Mouse (Mus musculus) heart, embryonic 13.5 days (tissue): ENCODE data around the gene Dnajc5g. TPM values are rescaled to one million over a fixed set of nuclear protein-coding genes. Genes with fewer than 3 reads are reported as not detected.

Experiments
- ATAC-seq: fragments of 200-750 bp; cut with Nextera tagmentation; 2 replicates; pipeline ENCODE4 v1.8.0; 2017; ENCODE audit warnings: moderate TSS enrichment; ENCODE audit not compliant: insufficient number of reproducible peaks, low FRiP score, low TSS enrichment; ENCODE audit errors: extremely low read depth
- H3K27ac ChIP-seq: fragments of 300-500 bp; sonication (generic); replicated peaks from 2 replicates; pipeline ENCODE4 v1.5.1; 2015; ENCODE audit warnings: moderate library complexity, mild to moderate bottlenecking, inconsistent platforms
- H3K27me3 ChIP-seq: fragments of 300-500 bp; sonication (generic); replicated peaks from 2 replicates; pipeline ENCODE4 v1.6.1; 2015; ENCODE audit warnings: mild to moderate bottlenecking, inconsistent platforms
- H3K36me3 ChIP-seq: fragments of 300-500 bp; sonication (generic); 2 replicates; pipeline ENCODE4 v1.6.1; 2015; ENCODE audit warnings: mild to moderate bottlenecking, inconsistent platforms
- H3K4me1 ChIP-seq: fragments of 300-500 bp; sonication (generic); 2 replicates; pipeline ENCODE4 v1.6.1; 2015; ENCODE audit warnings: inconsistent platforms
- H3K4me2 ChIP-seq: fragments of 300-500 bp; sonication (generic); 2 replicates; pipeline ENCODE4 v1.6.1; 2015; ENCODE audit warnings: inconsistent platforms, mild to moderate bottlenecking, moderate library complexity
- H3K4me3 ChIP-seq: fragments of 300-500 bp; sonication (generic); 2 replicates; pipeline ENCODE4 v1.5.1; 2015; ENCODE audit warnings: moderate library complexity, mild to moderate bottlenecking, inconsistent platforms
- H3K9ac ChIP-seq: fragments of 300-500 bp; sonication (generic); 2 replicates; pipeline ENCODE4 v1.6.1; 2015; ENCODE audit warnings: inconsistent platforms, mild to moderate bottlenecking, moderate library complexity
- H3K9me3 ChIP-seq: fragments of 300-500 bp; sonication (generic); 2 replicates; pipeline ENCODE4 v1.6.1; 2016; ENCODE audit warnings: inconsistent platforms
- WGBS: fragments of 180-500 bp; shearing (Covaris S2); methylation state at CpG from one replicate; pipeline ENCODE4 v1.1.7; 2015; ENCODE audit warnings: mixed read lengths; 5-methylcytosine and 5-hydroxymethylcytosine counted together
- polyA plus RNA-seq: library from polyadenylated mRNA; unstranded; fragments of >200 nt; fragmentation: Nextera tagmentation; extraction: Ambion mirVana; gene quantifications from 2 replicates; pipeline ENCODE4 v1.2.1, GENCODE M21; 2015

Gene Dnajc5g
- polyA plus RNA-seq, 1 experiment from 2014 or later, result not detected

DNA sequence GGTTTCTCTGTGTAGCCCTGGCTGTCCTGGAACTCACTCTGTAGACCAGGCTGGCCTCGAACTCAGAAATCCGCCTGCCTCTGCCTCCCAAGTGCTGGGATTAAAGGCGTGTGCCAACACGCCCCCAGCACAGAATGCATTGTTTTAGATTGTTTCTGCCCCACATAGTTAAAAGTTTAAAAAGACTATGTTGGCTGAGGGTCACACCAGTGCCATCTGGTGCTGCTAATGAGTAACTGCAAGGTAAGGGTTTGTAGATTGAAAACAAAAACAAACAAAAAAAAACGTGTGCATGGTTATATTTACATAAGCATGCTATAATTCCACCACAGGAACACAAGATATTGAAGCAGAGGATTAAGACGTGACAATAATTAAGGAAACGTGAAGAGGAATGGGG, 4.7 kb downstream of the Dnajc5g start:
- no peak for ATAC-seq
- no peak overlapping the region for H3K4me2 ChIP-seq
- H3K36me3 ChIP-seq, result no peaks in the 10 kb centered on the region
- no peaks in the 10 kb centered on the region for H3K4me1 ChIP-seq
- H3K9ac ChIP-seq, result no peak overlapping the region
- H3K4me3 ChIP-seq, result no peak overlapping the region
- no peaks in the 10 kb centered on the region for H3K9me3 ChIP-seq
- 23% methylated on average over 7 of the region's 7 CpGs for WGBS
- no peaks in the 10 kb centered on the region; the same call in 1 of the 2 replicates for H3K27me3 ChIP-seq
- H3K27ac ChIP-seq, result no peak overlapping the region

DNA sequence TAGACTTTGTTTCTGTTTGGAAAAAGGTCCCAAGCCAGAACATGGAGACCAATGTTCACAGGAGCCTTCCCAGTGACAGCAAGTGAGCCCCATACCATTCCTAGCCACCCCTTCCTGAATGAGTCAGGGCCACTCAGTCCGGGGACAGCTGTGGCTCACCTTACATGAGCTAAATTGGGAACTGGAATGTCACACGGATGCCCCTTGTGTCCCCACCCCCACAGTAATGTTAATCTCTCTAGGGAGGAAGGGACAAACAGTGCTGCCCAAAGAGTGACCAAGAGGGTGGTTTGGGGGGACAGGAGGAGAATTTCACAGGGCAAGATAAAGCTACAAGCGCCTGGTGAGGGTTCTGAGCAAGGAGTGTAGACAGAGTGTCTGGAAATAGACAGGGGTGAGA, 10.3 kb downstream of the Dnajc5g start, which contains the start of gene Trim54:
Gene Trim54 (plus strand): TSS at position 359 of the 400 bp plus-strand sequence.
- H3K9ac ChIP-seq, result peak within 1 kb of the TSS; percentile 73
- ATAC-seq, result no peak; the same call in 1 of the 2 replicates

DNA sequence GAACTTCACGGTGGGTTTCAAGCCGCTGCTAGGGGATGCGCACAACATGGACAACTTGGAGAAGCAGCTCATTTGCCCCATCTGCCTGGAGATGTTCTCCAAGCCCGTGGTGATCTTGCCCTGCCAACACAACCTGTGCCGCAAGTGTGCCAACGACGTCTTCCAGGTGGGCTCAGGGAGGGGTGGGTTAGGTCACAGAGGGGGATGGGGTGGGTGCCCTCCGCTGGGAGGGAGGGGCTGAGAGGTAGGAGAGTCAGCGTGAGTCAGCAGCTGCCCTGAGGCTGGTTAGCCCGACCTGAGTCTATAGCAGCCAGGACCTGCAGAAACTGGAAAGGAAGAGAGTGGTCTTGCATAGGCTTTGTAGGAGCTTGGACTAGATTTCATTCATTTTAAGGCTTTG, 10.8 kb downstream of the Dnajc5g start:
- Histone ChIP-seq H3K27ac (peak overlapping the region; percentile 75), H3K27me3 (peaks cover 4% of the 10 kb centered on the region; the same call in 1 of the 2 replicates), H3K4me2 (peak overlapping the region; percentile 63), H3K36me3 (no peaks in the 10 kb centered on the region), H3K9me3 (no peaks in the 10 kb centered on the region), H3K4me1 (peaks cover 6% of the 10 kb centered on the region; the same call in 1 of the 2 replicates), H3K4me3 (peak overlapping the region; percentile 42), H3K9ac (peak overlapping the region; percentile 73)
- WGBS, result 18% methylated on average over 10 of the region's 10 CpGs
- ATAC-seq, result no peak

More for the DNA sequence above, 10.3 kb downstream of the Dnajc5g start, which contains the start of gene Trim54:
- H3K27me3 ChIP-seq, result peaks cover 4% of the 10 kb centered on the region; the same call in 1 of the 2 replicates
- H3K9me3 ChIP-seq, result no peaks in the 10 kb centered on the region
- WGBS, result 14% methylated on average over 3 of the region's 3 CpGs
- H3K4me1 ChIP-seq, result peaks cover 6% of the 10 kb centered on the region; the same call in 1 of the 2 replicates
- peak within 1 kb of the TSS; percentile 42 for H3K4me3 ChIP-seq
- peak within 1 kb of the TSS; percentile 63 for H3K4me2 ChIP-seq
- H3K36me3 ChIP-seq, result no peaks in the 10 kb centered on the region
- peak within 1 kb of the TSS; percentile 75 for H3K27ac ChIP-seq

DNA sequence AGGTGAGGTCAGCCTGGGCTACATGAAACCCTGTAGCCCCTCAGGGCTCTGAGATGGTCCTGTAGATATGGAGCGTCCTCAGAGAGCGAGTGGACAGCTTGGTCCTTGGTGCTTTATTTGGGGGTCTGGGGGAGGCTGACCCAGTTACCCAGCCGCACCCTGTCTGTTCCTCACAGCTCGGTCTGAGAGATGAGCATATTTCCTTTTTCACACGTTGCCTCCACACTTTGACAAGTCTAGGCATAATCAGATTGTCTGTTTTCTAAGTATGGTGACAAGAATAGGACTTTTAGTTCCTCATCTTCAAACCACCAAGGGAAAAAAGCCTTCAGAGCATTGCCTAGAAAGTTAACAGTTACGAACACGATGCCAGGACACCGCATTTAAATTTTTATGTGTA, 15.0 kb downstream of the Dnajc5g start:
- 73% methylated on average over 8 of the region's 8 CpGs for WGBS
- H3K4me3 ChIP-seq, result no peak overlapping the region
- no peaks in the 10 kb centered on the region for H3K9me3 ChIP-seq
- no peak for ATAC-seq
- H3K27ac ChIP-seq, result no peak overlapping the region
- H3K4me2 ChIP-seq, result no peak overlapping the region
- H3K9ac ChIP-seq, result no peak overlapping the region
- peaks cover 4% of the 10 kb centered on the region; the same call in 1 of the 2 replicates for H3K27me3 ChIP-seq
- no peaks in the 10 kb centered on the region for H3K36me3 ChIP-seq
- peaks cover 6% of the 10 kb centered on the region; the same call in 1 of the 2 replicates for H3K4me1 ChIP-seq

DNA sequence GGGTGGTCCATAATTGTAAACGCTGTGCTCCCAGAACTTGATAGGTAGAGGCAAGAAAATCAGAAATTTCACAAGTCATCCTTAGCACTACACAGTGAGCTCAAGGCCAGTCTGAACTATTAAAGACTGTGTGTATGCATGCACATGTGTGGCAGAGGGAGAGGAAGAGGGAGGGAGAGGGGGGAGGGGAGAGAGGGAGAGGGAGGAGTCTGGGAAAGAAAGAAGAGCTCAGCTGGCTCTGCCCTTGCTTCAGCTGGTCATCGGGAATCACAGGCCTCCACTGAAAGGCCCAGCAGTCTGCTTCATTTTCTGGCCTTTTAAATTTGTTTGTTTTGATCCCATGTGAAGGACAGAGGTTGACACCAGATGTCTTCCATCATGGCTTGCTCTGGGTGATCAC, 17.4 kb downstream of the Dnajc5g start:
- Histone ChIP-seq H3K27me3 (0 out of 2 replicates have a peak, but pooled peaks cover 2% of the 10 kb centered on the region), H3K9me3 (no peaks in the 10 kb centered on the region), H3K4me2 (no peak overlapping the region), H3K36me3 (no peaks in the 10 kb centered on the region), H3K27ac (no peak overlapping the region), H3K4me3 (no peak overlapping the region), H3K9ac (no peak overlapping the region), H3K4me1 (no peaks in the 10 kb centered on the region)
- ATAC-seq, result no peak
- 46% methylated on average over 2 of the region's 2 CpGs for WGBS

DNA sequence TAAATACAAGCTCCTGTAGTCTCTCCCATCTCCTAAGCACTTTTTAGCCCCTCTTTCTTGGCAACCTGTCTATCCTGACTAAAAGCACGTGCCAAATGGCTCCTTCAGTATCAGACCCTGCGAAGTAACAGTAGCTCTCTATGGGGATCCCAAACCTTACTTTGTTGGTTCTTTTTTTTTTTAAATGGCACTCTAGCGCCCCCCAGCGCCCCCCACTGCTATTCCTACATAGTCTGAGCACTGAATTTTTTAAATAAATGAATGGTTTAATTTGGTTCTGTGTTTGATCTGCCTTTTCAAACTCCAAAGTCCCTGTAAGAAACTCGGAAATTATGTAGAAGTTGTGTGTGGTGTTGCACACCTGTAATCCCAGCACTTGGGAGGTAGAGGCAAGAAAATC, 20.0 kb downstream of the Dnajc5g start:
- no peak overlapping the region for H3K9ac ChIP-seq
- WGBS, result 32% methylated on average over 5 of the region's 5 CpGs
- H3K4me2 ChIP-seq, result no peak overlapping the region
- H3K27ac ChIP-seq, result no peak overlapping the region
- peaks cover 4% of the 10 kb centered on the region for H3K27me3 ChIP-seq
- ATAC-seq, result no peak
- no peak overlapping the region for H3K4me3 ChIP-seq
- no peaks in the 10 kb centered on the region for H3K9me3 ChIP-seq
- H3K4me1 ChIP-seq, result no peaks in the 10 kb centered on the region
- 0 out of 2 replicates have a peak, but pooled peaks cover 1% of the 10 kb centered on the region for H3K36me3 ChIP-seq

DNA sequence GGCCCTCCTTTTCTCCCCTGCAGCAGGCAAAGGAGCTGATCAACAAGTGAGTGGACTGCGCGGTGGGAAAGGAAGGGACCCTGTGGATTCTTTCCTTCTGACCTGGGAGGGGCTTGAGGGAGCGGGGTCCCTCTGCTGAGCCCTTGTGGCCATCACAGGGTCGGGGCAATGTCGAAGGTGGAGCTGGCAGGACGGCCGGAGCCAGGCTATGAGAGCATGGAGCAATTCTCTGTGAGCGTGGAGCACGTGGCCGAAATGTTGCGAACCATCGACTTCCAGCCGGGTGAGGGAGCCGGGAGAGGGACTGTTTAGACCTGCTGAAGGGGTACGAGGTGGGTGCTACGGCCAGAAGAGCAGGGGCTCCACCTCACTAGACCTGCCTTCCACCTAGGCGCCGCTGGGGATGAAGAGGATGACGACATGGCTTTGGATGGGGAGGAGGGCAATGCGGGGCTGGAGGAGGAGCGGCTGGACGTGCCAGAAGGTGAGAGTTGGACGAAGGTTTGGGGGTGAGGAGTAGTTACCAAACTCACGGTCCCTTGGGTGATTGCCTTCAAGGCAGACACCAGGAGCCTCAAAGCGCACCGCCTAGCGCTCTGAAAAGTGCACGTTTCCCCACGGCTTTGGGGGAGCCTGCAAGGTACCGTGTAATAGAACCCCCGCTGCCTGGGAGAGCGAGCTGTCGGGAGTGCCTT, 30.8 kb downstream of the Dnajc5g start:
- Histone ChIP-seq H3K9me3 (no peaks in the 10 kb centered on the region), H3K27me3 (peaks cover 82% of the 10 kb centered on the region), H3K9ac (no peak overlapping the region), H3K36me3 (peaks cover 10% of the 10 kb centered on the region), H3K4me3 (peak overlapping the region; percentile 45), H3K27ac (no peak overlapping the region), H3K4me2 (peak overlapping the region; percentile 69), H3K4me1 (peaks cover 28% of the 10 kb centered on the region)
- no peak for ATAC-seq
- 3% methylated on average over 33 of the region's 33 CpGs for WGBS

DNA sequence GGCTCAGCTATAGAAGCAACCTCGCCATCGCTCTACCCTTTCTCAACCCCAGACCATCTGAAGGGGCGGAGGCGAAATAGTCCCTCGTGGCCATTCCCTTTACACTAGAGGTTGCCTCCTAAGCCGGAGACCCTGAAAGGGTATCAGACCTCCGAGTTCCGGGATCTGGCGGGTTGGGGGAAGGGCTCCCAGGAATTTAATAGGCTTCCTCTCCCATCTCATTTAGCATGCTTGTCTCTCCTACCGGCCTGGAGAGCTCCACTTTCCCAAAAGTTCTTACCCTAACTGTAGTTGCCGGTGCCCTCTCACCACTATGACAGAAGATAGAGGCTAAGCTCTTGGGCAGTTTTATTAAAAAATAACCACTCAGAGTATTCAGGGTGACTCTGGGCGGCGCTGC, 31.6 kb downstream of the Dnajc5g start:
- H3K27ac ChIP-seq, result no peak overlapping the region
- H3K27me3 ChIP-seq, result peaks cover 74% of the 10 kb centered on the region
- no peaks in the 10 kb centered on the region for H3K9me3 ChIP-seq
- peaks cover 28% of the 10 kb centered on the region for H3K4me1 ChIP-seq
- H3K36me3 ChIP-seq, result peaks cover 13% of the 10 kb centered on the region
- peak overlapping the region; percentile 69 for H3K4me2 ChIP-seq
- WGBS, result 1% methylated on average over 13 of the region's 13 CpGs
- no peak for ATAC-seq
- H3K4me3 ChIP-seq, result peak overlapping the region; percentile 45
- no peak overlapping the region; the same call in 1 of the 2 replicates for H3K9ac ChIP-seq

DNA sequence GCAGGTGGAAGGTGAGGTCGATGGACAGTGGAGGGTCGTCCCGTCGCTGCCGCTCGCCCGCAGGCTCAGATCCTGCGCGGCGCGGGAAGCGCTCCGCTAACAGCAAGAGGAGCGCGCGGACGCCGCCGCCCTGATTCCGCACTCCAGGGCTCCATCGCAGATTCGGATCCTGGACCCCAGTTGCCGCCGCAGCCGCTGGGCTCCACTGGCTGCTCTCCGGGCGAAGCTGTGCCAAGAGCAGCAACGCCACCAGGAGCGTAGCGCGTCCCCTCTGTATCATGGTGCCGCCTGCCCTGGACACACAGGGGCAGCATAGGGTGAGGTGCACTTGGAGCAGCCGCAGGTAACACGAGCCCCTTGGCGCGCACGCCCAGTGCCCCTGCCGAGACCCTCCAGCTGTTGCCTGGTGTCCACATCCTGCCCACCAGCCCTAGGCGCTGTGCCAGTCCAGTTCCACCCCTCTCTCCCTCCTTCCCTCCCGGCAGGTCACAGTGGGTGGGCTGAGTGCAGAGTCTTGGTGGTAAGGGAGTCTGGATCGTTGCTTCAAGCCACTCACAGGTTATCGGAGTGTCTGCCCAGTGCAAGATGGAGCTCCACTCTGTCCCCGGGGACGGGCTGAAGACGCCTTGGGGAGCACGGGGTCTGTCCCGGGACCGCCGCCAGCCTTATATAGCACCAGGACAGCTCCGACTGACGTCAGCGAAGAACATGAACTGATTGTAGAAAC, 32.3 kb downstream of the Dnajc5g start, which contains the start of gene Ucn:
Gene Ucn (minus strand): TSS at position 589 of the 727 bp plus-strand sequence.
- Histone ChIP-seq H3K9ac (peak within 1 kb of the TSS; percentile 8), H3K36me3 (peaks cover 17% of the 10 kb centered on the region), H3K27me3 (peaks cover 71% of the 10 kb centered on the region), H3K4me1 (peaks cover 28% of the 10 kb centered on the region), H3K27ac (no peak within 1 kb of the TSS), H3K4me2 (peak within 1 kb of the TSS; percentile 69), H3K9me3 (no peaks in the 10 kb centered on the region), H3K4me3 (peak within 1 kb of the TSS; percentile 45)
- ATAC-seq, result no peak; the same call in 1 of the 2 replicates
- WGBS, result 2% methylated on average over 52 of the region's 52 CpGs

DNA sequence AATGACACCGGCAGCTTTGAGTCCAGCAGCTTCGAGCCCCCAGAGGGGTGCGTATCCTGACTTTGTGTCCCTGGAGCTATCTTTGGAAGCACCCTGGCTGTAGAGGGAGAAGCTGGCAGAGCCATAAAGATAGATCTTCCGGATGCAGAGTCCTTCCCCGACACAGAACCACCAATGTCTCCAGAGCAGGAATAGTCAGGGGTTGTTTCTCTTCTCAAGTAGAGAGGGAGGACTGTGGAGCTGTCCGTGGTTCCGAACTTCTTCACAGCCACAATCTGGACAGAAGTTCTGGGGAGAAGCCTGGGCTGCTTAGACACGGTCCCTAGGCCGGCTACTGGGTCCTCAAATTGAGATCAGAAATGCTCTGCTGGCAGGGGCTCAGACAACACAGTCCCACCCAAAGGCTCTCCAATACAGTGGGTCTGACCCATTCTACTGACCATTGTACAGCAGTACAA, 32.9 kb downstream of the Dnajc5g start:
- Histone ChIP-seq H3K9me3 (no peaks in the 10 kb centered on the region), H3K9ac (no peak overlapping the region), H3K27me3 (peaks cover 65% of the 10 kb centered on the region), H3K4me3 (peak overlapping the region; percentile 45), H3K27ac (no peak overlapping the region), H3K36me3 (peaks cover 23% of the 10 kb centered on the region), H3K4me2 (peak overlapping the region; percentile 69), H3K4me1 (peaks cover 28% of the 10 kb centered on the region)
- 6% methylated on average over 9 of the region's 9 CpGs for WGBS
- no peak for ATAC-seq

DNA sequence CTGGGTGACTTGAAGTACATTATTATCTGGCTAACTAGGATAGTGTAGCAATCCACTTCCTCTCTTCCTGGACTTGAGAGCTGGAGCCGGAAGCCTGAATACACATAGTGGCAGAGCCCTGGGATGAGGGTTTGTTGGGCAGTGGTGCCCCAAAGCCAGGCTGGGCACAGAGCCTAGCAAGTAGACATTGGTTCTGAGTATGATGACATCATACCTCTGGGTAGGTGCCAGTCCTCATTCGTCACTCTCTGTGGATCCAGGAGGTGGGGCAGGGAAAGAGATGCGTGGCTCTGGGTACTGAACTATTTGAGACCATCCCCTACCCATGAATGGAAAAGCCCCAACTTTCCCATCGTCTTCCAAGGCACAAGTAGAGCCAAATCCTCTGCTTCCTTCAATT, 43.7 kb downstream of the Dnajc5g start:
- no peak for ATAC-seq
- Histone ChIP-seq H3K36me3 (peaks cover 40% of the 10 kb centered on the region), H3K9ac (no peak overlapping the region), H3K9me3 (no peaks in the 10 kb centered on the region), H3K4me2 (no peak overlapping the region), H3K4me3 (no peak overlapping the region), H3K4me1 (peaks cover 19% of the 10 kb centered on the region), H3K27me3 (no peaks in the 10 kb centered on the region), H3K27ac (no peak overlapping the region)
- 76% methylated on average over 4 of the region's 4 CpGs for WGBS
